Mouse (Mus musculus) G1E (cell line): ENCODE data around the gene Nudc.

Experiments
- CTCF ChIP-seq: IDR thresholded peaks from 2 replicates; pipeline ENCODE4 v1.5.1; 2012; ENCODE audit warnings: low read depth, low read length, inconsistent platforms, mixed read lengths
- GATA1 ChIP-seq: IDR thresholded peaks from 2 replicates; pipeline ENCODE4 v1.6.1; 2012; ENCODE audit warnings: borderline replicate concordance, low read length, inconsistent platforms, mixed read lengths
- GATA2 ChIP-seq: IDR thresholded peaks from 2 replicates; pipeline ENCODE4 v1.6.1; 2012; ENCODE audit warnings: low read depth, low read length, inconsistent platforms, borderline replicate concordance
- POLR2AphosphoS5 ChIP-seq: IDR thresholded peaks from 2 replicates; pipeline ENCODE4 v1.6.1; 2012; ENCODE audit warnings: low read depth, low read length, inconsistent platforms; ENCODE audit not compliant: insufficient replicate concordance
- TAL1 ChIP-seq: conservative IDR thresholded peaks from 2 replicates; pipeline ENCODE4 v1.6.1; 2012; ENCODE audit warnings: low read depth, low read length, inconsistent platforms, mixed read lengths

- TF ChIP-seq CTCF (no peak), TAL1 (no peak), GATA1 (no peak), POLR2AphosphoS5 (no peak), GATA2 (no peak)
These were observed 7.9 kb upstream of the Nudc start for GRCm38 (mm10) chr4:133553448-133554330.
